Comparison of ENCODE assay signal across 8 mouse cellular contexts in the genomic region with DNA sequence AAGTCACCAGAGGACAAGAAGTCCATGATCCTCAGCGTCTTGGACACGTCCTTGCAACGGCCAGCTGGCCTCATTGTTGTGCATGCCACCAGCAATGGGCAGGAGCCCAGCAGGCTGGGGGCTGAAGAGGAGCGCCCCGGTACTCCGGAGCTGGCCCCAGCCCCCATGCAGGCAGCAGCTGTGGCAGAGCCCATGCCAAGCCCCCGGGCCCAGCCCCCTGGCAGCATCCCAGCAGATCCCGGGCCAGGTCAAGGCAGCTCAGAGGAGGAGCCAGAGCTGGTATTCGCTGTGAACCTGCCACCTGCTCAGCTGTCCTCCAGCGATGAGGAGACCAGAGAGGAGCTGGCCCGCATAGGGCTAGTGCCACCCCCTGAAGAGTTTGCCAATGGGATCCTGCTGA. TPM values are rescaled to one million over a fixed set of nuclear protein-coding genes. Genes with fewer than 3 reads are reported as not detected.
DNase-seq lines count a peak whose midpoint lies in the region; ATAC-seq and TF ChIP-seq lines count a peak whose summit lies in the region.

No protein-coding gene starts in this region.

- no peak overlapping the region for H3K27ac ChIP-seq in kidney, embryonic 14.5 days (ENCODE audit: low read depth, low read length)
- H3K27ac ChIP-seq in ES-E14 (ENCODE audit: insufficient read depth, low read depth, low read length, poor library complexity, severe bottlenecking) = no peak overlapping the region
- H3K27ac ChIP-seq in hindbrain, embryonic 15.5 days (replicated peaks) = peak overlapping the region; percentile 53

- H3K4me2 ChIP-seq in kidney, embryonic 14.5 days (replicated peaks; ENCODE audit: low read depth, low read length) = peak overlapping the region; percentile 71
- peak overlapping the region; percentile 45 for H3K4me2 ChIP-seq in hindbrain, embryonic 15.5 days

- H3K27me3 ChIP-seq in kidney, embryonic 14.5 days (ENCODE audit: control insufficient read depth, insufficient read depth, low read length) = peaks cover 10% of the 10 kb centered on the region
- no peaks in the 10 kb centered on the region for H3K27me3 ChIP-seq in hindbrain, embryonic 15.5 days

- peaks cover 2% of the 10 kb centered on the region; the same call in 1 of the 2 replicates for H3K36me3 ChIP-seq in kidney, embryonic 14.5 days (ENCODE audit: control insufficient read depth, insufficient read depth, low read length)
- 0 out of 2 replicates have a peak, but pooled peaks cover 2% of the 10 kb centered on the region for H3K36me3 ChIP-seq in ES-E14 (ENCODE audit: control insufficient read depth, insufficient read depth, low read length, poor library complexity, severe bottlenecking)
- peaks cover 3% of the 10 kb centered on the region; the same call in 1 of the 2 replicates for H3K36me3 ChIP-seq in hindbrain, embryonic 15.5 days

- WGBS in kidney, embryonic 14.5 days = 45% methylated on average over 11 of the region's 11 CpGs
- WGBS in hindbrain, embryonic 15.5 days = 27% methylated on average over 11 of the region's 11 CpGs

- in situ Hi-C loops in ES-E14 (cut with MboI; ENCODE audit: low sequenced_read_pairs in 2 of 2, unreplicated experiment in 2 of 2) = no loop called here

- no peaks in the 10 kb centered on the region for H3K9me3 ChIP-seq in kidney, embryonic 14.5 days (ENCODE audit: control insufficient read depth, low read length)
- no peaks in the 10 kb centered on the region for H3K9me3 ChIP-seq in ES-E14 (ENCODE audit: control insufficient read depth, insufficient read depth, low read depth, low read length)
- no peaks in the 10 kb centered on the region for H3K9me3 ChIP-seq in hindbrain, embryonic 15.5 days

- no peak for DNase-seq in kidney, adult 18-20 months
- DNase-seq in ES-E14 (ENCODE audit: low read depth, low spot score) = no peak
- peak; percentile 97 for DNase-seq in cerebellum, adult 9-11 months
- peak; percentile 22 for DNase-seq in testis, postnatal 14 days (ENCODE audit: low spot score)
- DNase-seq in left cerebral cortex, adult 18-20 months (ENCODE audit: low spot score in 2 of 2) = no peak
- no peak for DNase-seq in kidney, adult 8-10 months

- peaks cover 13% of the 10 kb centered on the region; the same call in 1 of the 2 replicates for H3K4me1 ChIP-seq in kidney, embryonic 14.5 days (ENCODE audit: control insufficient read depth, insufficient read depth, low read length)
- H3K4me1 ChIP-seq in ES-E14 (ENCODE audit: control insufficient read depth in 2 of 2, insufficient read depth in 2 of 2, low read length in 2 of 2, poor library complexity in 1 of 2) = peaks cover 0 to 4% of the 10 kb centered on the region in 2 experiments; a peak in 1 of 4 replicates
- peaks cover 23% of the 10 kb centered on the region for H3K4me1 ChIP-seq in hindbrain, embryonic 15.5 days (replicated peaks)

- peak; percentile 16; the same call in 1 of the 2 replicates for ATAC-seq in kidney, embryonic 14.5 days (ENCODE audit: low FRiP score, low TSS enrichment)
- ATAC-seq in hindbrain, embryonic 15.5 days (ENCODE audit: low FRiP score, low read depth) = peak; percentile 79

- H3K4me3 ChIP-seq in kidney, embryonic 14.5 days (ENCODE audit: low read length) = peak overlapping the region; percentile 39
- peak overlapping the region; percentile 62 to 72 for H3K4me3 ChIP-seq in ES-E14 (ENCODE audit: insufficient read depth in 1 of 2, low read depth in 1 of 2, low read length in 2 of 2, poor library complexity in 1 of 2, severe bottlenecking in 1 of 2)
- H3K4me3 ChIP-seq in hindbrain, embryonic 15.5 days = no peak overlapping the region

- peak overlapping the region; percentile 68; the same call in 1 of the 2 replicates for H3K9ac ChIP-seq in kidney, embryonic 14.5 days (ENCODE audit: low read depth, low read length)
- H3K9ac ChIP-seq in ES-E14 (ENCODE audit: insufficient read depth, low read depth, low read length, poor library complexity, severe bottlenecking) = peak overlapping the region; percentile 61; the same call in 1 of the 2 replicates
- no peak overlapping the region for H3K9ac ChIP-seq in hindbrain, embryonic 15.5 days

TF ChIP-seq in ES-E14, 5 proteins besides CTCF, POLR2A, EP300 and RAD21:
- TF ChIP-seq ZNF384 (IDR thresholded peaks at IDR 0.05; ENCODE audit: low read depth, low read length) = no peak
- no peak for TF ChIP-seq ZC3H11A (IDR thresholded peaks at IDR 0.05; ENCODE audit: borderline replicate concordance, low read depth, low read length)
- TF ChIP-seq HCFC1 (IDR thresholded peaks at IDR 0.05; ENCODE audit: borderline replicate concordance, insufficient read depth, low read length) = no peak
- no peak for TF ChIP-seq CHD2 (IDR thresholded peaks at IDR 0.05; ENCODE audit: low read depth, low read length)
- no peak for TF ChIP-seq MAFK (IDR thresholded peaks at IDR 0.05; ENCODE audit: insufficient read depth, low read depth, low read length)
TF ChIP-seq in ES-E14: peak in this region for 0.

RNA-seq across cellular contexts. Expression of a gene that starts 19.3 kb away (rescaled TPM):
- 0.32 TPM in 1 of 2 replicates, not detected in the other for polyA plus RNA-seq in kidney, embryonic 14.5 days (2014; fragmentation: Nextera tagmentation; extraction: Ambion mirVana)
- 0.21 TPM in 1 of 2 replicates, not detected in the other for total RNA-seq in ES-E14 (2012; rRNA removed)
- polyA plus RNA-seq in hindbrain, embryonic 15.5 days (2015; fragmentation: Nextera tagmentation; extraction: Ambion mirVana) = 1.4 and 1.5 TPM in 2 replicates
- total RNA-seq in left cerebral cortex, adult 18-20 months (2021) = under 1 TPM; 0.79 to 0.89 TPM

RNA-seq across cellular contexts. Expression of a gene that starts 42.9 kb away (rescaled TPM):
- polyA plus RNA-seq in kidney, embryonic 14.5 days (2014; fragmentation: Nextera tagmentation; extraction: Ambion mirVana) = 66.2 and 66.9 TPM in 2 replicates
- total RNA-seq in ES-E14 (2012; rRNA removed) = 4.1 and 8.3 TPM in 2 replicates
- polyA plus RNA-seq in hindbrain, embryonic 15.5 days (2015; fragmentation: Nextera tagmentation; extraction: Ambion mirVana) = 74.3 and 86.2 TPM in 2 replicates
- 10 to 100 TPM; 32.6 to 40.3 TPM for total RNA-seq in left cerebral cortex, adult 18-20 months (2021)

RNA-seq across cellular contexts. Expression of a gene that starts 49.4 kb away (rescaled TPM):
- polyA plus RNA-seq in kidney, embryonic 14.5 days (2014; fragmentation: Nextera tagmentation; extraction: Ambion mirVana) = 2.5 and 3.0 TPM in 2 replicates
- 6.4 and 6.7 TPM in 2 replicates for total RNA-seq in ES-E14 (2012; rRNA removed)
- 9.6 and 11.2 TPM in 2 replicates for polyA plus RNA-seq in hindbrain, embryonic 15.5 days (2015; fragmentation: Nextera tagmentation; extraction: Ambion mirVana)
- total RNA-seq in left cerebral cortex, adult 18-20 months (2021) = 100 to 1,000 TPM; 220 TPM

Comparison
In these comparisons a context has a peak if more than half of its experiments do, and no peak if none do; other contexts are left out.
1. DNase-seq: peak in cerebellum, adult 9-11 months (single experiment) and testis, postnatal 14 days (single experiment); none in kidney, adult 18-20 months (single experiment), ES-E14 (single experiment), left cerebral cortex, adult 18-20 months (0 of 2) and kidney, adult 8-10 months (0 of 2).
2. RNA of a gene that starts 49.4 kb away (total RNA-seq): 220 TPM in left cerebral cortex, adult 18-20 months; 6.4 to 6.7 TPM in ES-E14; every median in the first group is over 10 times any median in the second.